Mouse (Mus musculus): ENCODE data around the gene Abca2. TPM values are rescaled to one million over a fixed set of nuclear protein-coding genes. Genes with fewer than 3 reads are reported as not detected.

The Abca2 gene
- polyA plus RNA-seq, 1 experiment from 2014 or later: 3.9 TPM

GRCm38 (mm10) chr2:25450853-25451647, 22.5 kb downstream of the Abca2 start:
- Histone ChIP-seq H3K27ac (no peak overlapping the region), H3K9me3 (no peaks in the 10 kb centered on the region), H3K36me3 (no peaks in the 10 kb centered on the region), H3K4me1 (no peaks in the 10 kb centered on the region), H3K4me3 (replicated peaks) (no peak overlapping the region), H3K9ac (no peak overlapping the region), H3K4me2 (no peak overlapping the region), H3K27me3 (replicated peaks) (no peaks in the 10 kb centered on the region)
- WGBS: 81% methylated on average over 8 of the region's 8 CpGs
- no peak for ATAC-seq (ENCODE audit: insufficient read depth, low FRiP score, low read depth)

- no peak overlapping the region for H3K4me2 ChIP-seq
- 52% methylated on average over 1 of the region's 1 CpGs for WGBS
- no peaks in the 10 kb centered on the region for H3K36me3 ChIP-seq
- no peaks in the 10 kb centered on the region for H3K9me3 ChIP-seq
- H3K27me3 ChIP-seq (replicated peaks): no peaks in the 10 kb centered on the region
- ATAC-seq (ENCODE audit: insufficient read depth, low FRiP score, low read depth): no peak
- no peak overlapping the region for H3K9ac ChIP-seq
- H3K4me3 ChIP-seq (replicated peaks): no peak overlapping the region
- H3K4me1 ChIP-seq: no peaks in the 10 kb centered on the region
- H3K27ac ChIP-seq: no peak overlapping the region
Observed at GRCm38 (mm10) chr2:25452951-25453350, 24.4 kb downstream of the Abca2 start.

- H3K27ac ChIP-seq: peak within 1 kb of the TSS; percentile 35; the same call in 1 of the 2 replicates
Observed at GRCm38 (mm10) chr2:25456205-25456953, 27.9 kb downstream of the Abca2 start, which contains the start of gene Clic3. Clic3 (plus strand) TSS chr2:25456838.

GRCm38 (mm10) chr2:25457022-25457896, 28.8 kb downstream of the Abca2 start:
- no peak for ATAC-seq (ENCODE audit: insufficient read depth, low FRiP score, low read depth)
- 87% methylated on average over 9 of the region's 9 CpGs for WGBS
- Histone ChIP-seq H3K27me3 (replicated peaks) (no peaks in the 10 kb centered on the region), H3K36me3 (no peaks in the 10 kb centered on the region), H3K4me3 (replicated peaks) (0 out of 2 replicates have a peak overlapping the region, but pooled peaks have one; percentile 9), H3K4me2 (peak overlapping the region; percentile 16; the same call in 1 of the 2 replicates), H3K27ac (peak overlapping the region; percentile 35; the same call in 1 of the 2 replicates), H3K4me1 (peaks cover 27% of the 10 kb centered on the region), H3K9me3 (no peaks in the 10 kb centered on the region), H3K9ac (no peak overlapping the region)

More at GRCm38 (mm10) chr2:25456205-25456953, 27.9 kb downstream of the Abca2 start, which contains the start of gene Clic3:
- H3K27me3 ChIP-seq (replicated peaks): no peaks in the 10 kb centered on the region
- H3K4me2 ChIP-seq: peak within 1 kb of the TSS; percentile 19; the same call in 1 of the 2 replicates
- 51% methylated on average over 14 of the region's 14 CpGs for WGBS
- no peak within 1 kb of the TSS for H3K9ac ChIP-seq
- ATAC-seq (ENCODE audit: insufficient read depth, low FRiP score, low read depth): 0 out of 2 replicates have a peak, but pooled peaks have one; percentile 29
- H3K4me3 ChIP-seq (replicated peaks): 0 out of 2 replicates have a peak within 1 kb of the TSS, but pooled peaks have one; percentile 9
- H3K9me3 ChIP-seq: no peaks in the 10 kb centered on the region
- H3K36me3 ChIP-seq: no peaks in the 10 kb centered on the region
- H3K4me1 ChIP-seq: peaks cover 25% of the 10 kb centered on the region

GRCm38 (mm10) chr2:25458911-25459310, 30.4 kb downstream of the Abca2 start:
- no peak overlapping the region for H3K9ac ChIP-seq
- H3K4me3 ChIP-seq (replicated peaks): no peak overlapping the region
- peaks cover 27% of the 10 kb centered on the region for H3K4me1 ChIP-seq
- no peaks in the 10 kb centered on the region for H3K36me3 ChIP-seq
- peak overlapping the region; percentile 91; the same call in 1 of the 2 replicates for H3K4me2 ChIP-seq
- H3K9me3 ChIP-seq: no peaks in the 10 kb centered on the region
- H3K27ac ChIP-seq: peak overlapping the region; percentile 53
- peak; percentile 37 for ATAC-seq (ENCODE audit: insufficient read depth, low FRiP score, low read depth)
- H3K27me3 ChIP-seq (replicated peaks): no peaks in the 10 kb centered on the region
- 56% methylated on average over 5 of the region's 5 CpGs for WGBS

GRCm38 (mm10) chr2:25460135-25460534, 31.6 kb downstream of the Abca2 start:
- H3K27me3 ChIP-seq (replicated peaks): no peaks in the 10 kb centered on the region
- no peaks in the 10 kb centered on the region for H3K9me3 ChIP-seq
- no peaks in the 10 kb centered on the region for H3K36me3 ChIP-seq
- peak overlapping the region; percentile 76 for H3K4me3 ChIP-seq (replicated peaks)
- H3K4me1 ChIP-seq: peaks cover 27% of the 10 kb centered on the region
- H3K27ac ChIP-seq: peak overlapping the region; percentile 94
- no peak for ATAC-seq (ENCODE audit: insufficient read depth, low FRiP score, low read depth)
- peak overlapping the region; percentile 73 for H3K9ac ChIP-seq
- WGBS: 30% methylated on average over 5 of the region's 5 CpGs
- H3K4me2 ChIP-seq: peak overlapping the region; percentile 91

- H3K4me3 ChIP-seq (replicated peaks): peak within 1 kb of the TSS; percentile 76
- H3K4me2 ChIP-seq: peak within 1 kb of the TSS; percentile 91
- H3K36me3 ChIP-seq: no peaks in the 10 kb centered on the region
- no peaks in the 10 kb centered on the region for H3K27me3 ChIP-seq (replicated peaks)
- no peaks in the 10 kb centered on the region for H3K9me3 ChIP-seq
- H3K4me1 ChIP-seq: peaks cover 27% of the 10 kb centered on the region
- ATAC-seq (ENCODE audit: insufficient read depth, low FRiP score, low read depth): peak; percentile 87
- H3K9ac ChIP-seq: peak within 1 kb of the TSS; percentile 73
- H3K27ac ChIP-seq: peak within 1 kb of the TSS; percentile 94
- WGBS: under 1% methylated on average over 48 of the region's 48 CpGs
Observed at GRCm38 (mm10) chr2:25460551-25461309, 32.2 kb downstream of the Abca2 start, which contains the start of gene Paxx. Paxx (minus strand) TSS chr2:25461094.

GRCm38 (mm10) chr2:25461407-25461806, 32.9 kb downstream of the Abca2 start:
- H3K9me3 ChIP-seq: no peaks in the 10 kb centered on the region
- H3K27me3 ChIP-seq (replicated peaks): no peaks in the 10 kb centered on the region
- H3K4me2 ChIP-seq: peak overlapping the region; percentile 91
- ATAC-seq (ENCODE audit: insufficient read depth, low FRiP score, low read depth): no peak
- peaks cover 27% of the 10 kb centered on the region for H3K4me1 ChIP-seq
- H3K27ac ChIP-seq: peak overlapping the region; percentile 67
- peak overlapping the region; percentile 76 for H3K4me3 ChIP-seq (replicated peaks)
- no peaks in the 10 kb centered on the region for H3K36me3 ChIP-seq
- WGBS: 22% methylated on average over 3 of the region's 3 CpGs
- H3K9ac ChIP-seq: no peak overlapping the region

- WGBS: 76% methylated on average over 3 of the region's 3 CpGs
- Histone ChIP-seq H3K4me1 (peaks cover 22% of the 10 kb centered on the region), H3K4me2 (no peak overlapping the region), H3K9ac (no peak overlapping the region), H3K27me3 (replicated peaks) (no peaks in the 10 kb centered on the region), H3K9me3 (no peaks in the 10 kb centered on the region), H3K27ac (no peak overlapping the region), H3K4me3 (replicated peaks) (no peak overlapping the region), H3K36me3 (no peaks in the 10 kb centered on the region)
- ATAC-seq (ENCODE audit: insufficient read depth, low FRiP score, low read depth): no peak
Observed at GRCm38 (mm10) chr2:25463630-25464029, 35.1 kb downstream of the Abca2 start.

- H3K27me3 ChIP-seq (replicated peaks): no peaks in the 10 kb centered on the region
- H3K4me3 ChIP-seq (replicated peaks): no peak overlapping the region
- H3K4me1 ChIP-seq: peaks cover 6% of the 10 kb centered on the region; the same call in 1 of the 2 replicates
- no peaks in the 10 kb centered on the region for H3K9me3 ChIP-seq
- H3K9ac ChIP-seq: no peak overlapping the region
- H3K4me2 ChIP-seq: no peak overlapping the region
- no peak overlapping the region for H3K27ac ChIP-seq
- no peaks in the 10 kb centered on the region for H3K36me3 ChIP-seq
- WGBS: 77% methylated on average over 2 of the region's 2 CpGs
- no peak for ATAC-seq (ENCODE audit: insufficient read depth, low FRiP score, low read depth)
Observed at GRCm38 (mm10) chr2:25465256-25465655, 36.8 kb downstream of the Abca2 start.
